Mouse (Mus musculus): ENCODE data around the gene Bpifa5.
"Not testable (repeated sequence)": the region's sequence is repeated elsewhere in the genome, so short reads cannot be mapped to it uniquely, and the experiment has no call there.

Bpifa5 gene

DNA sequence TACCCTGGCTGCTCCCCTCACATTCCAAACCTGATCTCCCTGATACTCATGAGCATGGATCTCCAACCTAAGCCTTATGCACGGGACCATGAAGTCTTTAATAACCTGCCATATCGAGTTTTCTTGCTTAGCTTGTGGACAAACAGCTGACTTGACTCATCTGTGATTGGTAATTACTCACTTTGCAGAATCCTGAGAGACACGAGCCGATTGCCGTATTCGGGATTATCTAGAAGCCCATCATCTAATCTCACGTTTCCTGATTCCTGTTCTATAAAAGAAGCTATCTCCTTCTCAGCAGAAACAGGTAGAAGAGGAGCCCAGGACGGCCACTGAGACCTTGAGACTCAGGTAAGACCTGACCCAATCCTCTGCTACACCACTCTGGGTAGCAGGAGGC, at the start of gene Bpifa5:
TSS of gene Bpifa5 (plus strand) at position 301 of the 400 bp plus-strand sequence.
- no peak for DNase-seq (ENCODE audit: low read depth, low spot score)

DNA sequence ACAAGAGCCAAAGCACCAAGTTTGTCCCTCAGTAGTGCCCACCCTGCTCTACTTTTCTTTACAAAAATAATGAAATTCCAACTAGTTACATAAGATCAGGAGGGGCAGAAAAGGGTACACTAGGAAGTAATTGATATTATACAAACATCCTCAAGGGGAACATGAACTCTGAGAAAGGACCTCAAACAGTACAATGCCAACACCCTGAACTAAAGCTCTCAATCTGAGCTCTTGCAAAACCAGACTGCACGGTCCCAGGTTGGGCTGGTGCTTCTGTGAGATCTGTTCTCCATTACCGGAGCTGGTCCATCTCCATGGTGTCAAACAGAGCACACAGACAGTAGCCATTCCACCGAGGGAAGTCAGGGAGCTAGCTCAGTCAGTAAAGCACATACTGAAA, 45.0 kb upstream of the Bpifa5 start:
- no peak for DNase-seq (ENCODE audit: low read depth, low spot score)

DNA sequence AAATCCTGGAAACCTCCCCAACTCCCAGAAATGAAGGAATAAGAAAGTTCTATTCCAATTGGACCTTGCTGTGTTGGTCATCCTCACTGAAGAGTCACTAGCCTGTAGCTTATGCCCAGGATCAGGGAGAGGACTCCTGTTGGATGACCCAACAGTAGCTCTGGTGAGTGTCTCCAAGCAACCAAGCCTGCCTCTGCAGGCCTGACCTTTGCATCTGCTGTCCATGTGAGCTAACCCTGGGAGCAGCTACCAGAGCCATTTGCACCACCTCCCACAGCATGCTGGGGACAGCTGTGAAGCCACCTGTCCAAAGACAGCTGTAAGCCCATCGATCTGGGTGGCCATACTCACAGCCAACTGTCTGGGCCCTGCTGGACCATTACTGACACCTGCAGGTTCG, 32.3 kb upstream of the Bpifa5 start, which contains the start of gene Bpifa3:
TSS of gene Bpifa3 (plus strand) at position 217 of the 400 bp plus-strand sequence.
- DNase-seq (ENCODE audit: low read depth, low spot score) = no peak

DNA sequence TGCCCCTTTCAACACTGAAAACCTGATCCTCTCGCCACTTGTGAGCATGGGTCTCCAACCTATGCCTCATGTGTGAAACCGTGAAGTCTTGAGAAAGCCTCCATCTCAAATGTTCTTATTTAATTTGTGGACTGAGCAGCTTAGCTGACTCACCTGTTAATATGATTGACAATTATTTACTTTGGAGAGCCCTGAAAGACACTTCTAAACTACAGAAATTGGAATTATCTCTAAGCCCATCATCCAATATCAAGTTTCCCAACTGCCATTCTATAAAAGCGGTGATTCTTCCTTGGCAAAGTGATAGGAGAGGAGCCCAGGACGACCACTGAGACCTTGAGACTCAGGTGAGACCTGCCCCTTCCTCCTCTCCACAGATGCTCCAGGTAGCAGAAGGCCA, 19.8 kb upstream of the Bpifa5 start, which contains the start of gene Bpifa1:
TSS of gene Bpifa1 (plus strand) at position 301 of the 400 bp plus-strand sequence.
- DNase-seq (ENCODE audit: low read depth, low spot score) = no peak

DNA sequence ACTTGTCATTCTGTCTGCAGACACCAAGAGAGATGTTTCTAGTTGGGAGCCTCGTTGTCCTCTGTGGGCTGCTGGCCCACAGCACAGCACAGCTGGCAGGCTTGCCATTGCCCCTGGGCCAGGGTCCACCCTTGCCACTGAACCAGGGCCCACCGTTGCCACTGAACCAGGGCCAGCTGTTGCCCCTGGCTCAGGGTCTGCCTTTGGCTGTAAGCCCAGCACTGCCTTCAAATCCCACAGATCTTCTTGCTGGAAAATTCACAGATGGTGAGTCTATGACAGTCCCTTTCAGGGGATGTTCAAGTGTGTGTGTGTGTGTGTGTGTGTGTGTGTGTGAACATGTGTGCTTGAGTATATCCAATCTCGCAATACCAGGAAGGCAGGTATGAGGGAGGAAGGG, 18.7 kb upstream of the Bpifa5 start:
- DNase-seq (ENCODE audit: low read depth, low spot score) = no peak

DNA sequence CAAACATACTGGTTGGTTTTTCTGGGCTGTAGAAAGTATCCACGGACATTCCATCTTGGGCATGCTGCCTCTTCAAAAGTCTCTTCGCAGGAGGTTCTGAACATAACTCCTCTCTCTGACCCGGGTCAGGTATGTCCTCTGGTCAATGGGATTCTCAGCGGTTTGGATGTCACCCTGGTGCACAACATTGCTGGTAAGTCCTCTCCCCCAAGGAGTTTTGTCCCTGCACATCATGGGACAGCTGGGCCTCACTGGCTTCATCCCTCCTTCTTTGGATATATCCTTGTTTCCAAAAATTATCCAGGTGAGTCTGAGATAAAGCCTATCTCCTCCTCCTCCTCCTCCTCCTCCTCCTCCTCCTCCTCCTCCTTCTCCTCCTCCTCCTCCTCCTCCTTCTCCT, 14.9 kb upstream of the Bpifa5 start:
- DNase-seq (ENCODE audit: low read depth, low spot score) = no peak

DNA sequence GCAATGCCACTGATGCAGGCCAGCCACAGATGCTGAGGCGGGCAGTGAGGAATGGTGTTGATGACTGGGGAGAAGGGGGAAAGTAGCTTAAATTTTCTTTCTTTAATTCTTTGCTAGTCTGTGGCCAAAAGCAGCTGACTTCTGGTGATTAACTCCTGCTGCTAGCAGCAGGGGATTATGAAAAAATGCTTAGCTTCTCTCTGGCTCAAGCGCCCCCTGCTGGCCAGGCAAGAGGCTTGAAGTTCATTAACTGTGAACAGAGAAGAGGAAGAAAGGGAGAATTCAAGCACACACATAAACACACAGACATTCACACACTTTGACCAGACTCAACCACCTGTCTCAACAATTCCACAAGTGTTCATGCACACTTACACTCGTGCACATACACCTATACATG, 4.0 kb upstream of the Bpifa5 start:
- DNase-seq (ENCODE audit: low read depth, low spot score) = peak; percentile 34

DNA sequence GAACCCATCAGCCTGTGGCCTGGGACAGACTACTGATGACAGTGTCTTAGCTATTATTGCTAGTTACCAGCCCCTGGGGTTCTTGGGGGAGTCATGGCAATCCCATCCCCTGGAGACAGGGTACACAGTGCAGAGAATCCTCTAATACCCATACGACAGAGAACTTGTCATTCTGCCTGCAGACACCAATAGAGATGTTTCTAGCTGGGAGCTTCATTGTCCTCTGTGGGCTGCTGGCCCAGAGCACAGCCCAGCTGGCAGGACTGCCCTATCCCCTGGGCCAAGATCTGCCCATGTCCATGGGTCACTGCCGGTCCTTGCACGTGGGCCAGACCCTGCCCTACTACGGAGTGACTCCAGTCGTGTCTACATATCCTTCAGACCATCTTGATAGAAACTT, 899 bp downstream of the Bpifa5 start:
- no peak for DNase-seq (ENCODE audit: low read depth, low spot score)

DNA sequence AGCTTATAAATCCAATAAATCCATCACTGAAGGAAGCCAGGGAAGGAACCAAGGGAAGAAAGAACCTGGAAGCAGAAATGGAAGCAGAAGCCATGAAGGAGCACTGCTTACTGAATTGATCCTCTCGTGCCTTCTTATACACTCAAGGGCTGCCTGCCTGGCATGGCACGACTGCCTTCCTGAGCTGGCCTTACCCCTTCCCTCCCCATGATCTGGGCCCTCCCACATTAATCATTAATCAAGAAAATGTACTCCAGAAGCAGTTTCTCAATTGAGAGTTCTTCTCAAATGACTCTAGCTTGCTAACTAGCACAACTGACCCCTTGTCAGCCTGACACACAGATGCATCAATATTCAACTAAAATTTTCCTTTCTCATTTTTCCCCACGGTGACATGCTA, 6.8 kb downstream of the Bpifa5 start:
- no peak for DNase-seq (ENCODE audit: low read depth, low spot score)

DNA sequence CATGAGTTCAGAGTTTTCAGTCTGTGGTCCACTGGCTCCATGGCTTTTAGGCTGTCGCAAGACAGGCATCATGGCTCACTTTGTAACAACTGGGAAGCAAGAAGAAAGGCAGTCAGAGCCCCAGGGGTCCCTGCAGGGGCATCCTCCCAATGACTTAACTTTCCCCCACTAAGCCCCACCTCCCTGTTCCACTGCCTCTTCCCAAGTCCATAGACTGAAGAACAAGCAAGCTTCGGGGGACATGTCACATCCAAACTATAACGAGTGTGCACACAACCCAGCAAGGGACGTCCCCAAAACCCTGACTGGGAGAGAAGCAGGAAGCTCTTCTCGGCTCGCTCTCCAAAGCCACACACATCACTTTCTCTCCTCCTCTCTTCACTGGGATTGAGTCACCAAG, 9.2 kb downstream of the Bpifa5 start:
- DNase-seq (ENCODE audit: low read depth, low spot score) = no peak

DNA sequence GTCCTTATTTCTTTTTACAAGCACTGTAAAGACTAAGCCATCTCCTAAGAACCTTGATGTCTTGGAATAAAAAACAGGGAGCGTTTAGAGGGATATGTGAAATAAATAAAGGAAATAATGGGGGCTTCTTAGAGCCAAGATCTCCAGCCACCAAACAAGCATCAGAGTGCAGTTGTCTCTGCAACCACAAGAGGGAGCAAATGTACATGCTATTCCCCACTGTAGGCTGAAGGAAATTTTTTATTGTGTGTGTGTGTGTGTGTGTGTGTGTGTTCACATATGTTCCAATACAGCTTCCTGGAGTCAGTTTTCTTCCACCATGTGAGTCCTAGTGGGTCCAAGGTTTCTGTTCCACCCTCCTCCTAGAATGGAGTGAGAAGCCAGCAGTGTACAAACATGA, 10.9 kb downstream of the Bpifa5 start:
- no peak for DNase-seq (ENCODE audit: low read depth, low spot score)

DNA sequence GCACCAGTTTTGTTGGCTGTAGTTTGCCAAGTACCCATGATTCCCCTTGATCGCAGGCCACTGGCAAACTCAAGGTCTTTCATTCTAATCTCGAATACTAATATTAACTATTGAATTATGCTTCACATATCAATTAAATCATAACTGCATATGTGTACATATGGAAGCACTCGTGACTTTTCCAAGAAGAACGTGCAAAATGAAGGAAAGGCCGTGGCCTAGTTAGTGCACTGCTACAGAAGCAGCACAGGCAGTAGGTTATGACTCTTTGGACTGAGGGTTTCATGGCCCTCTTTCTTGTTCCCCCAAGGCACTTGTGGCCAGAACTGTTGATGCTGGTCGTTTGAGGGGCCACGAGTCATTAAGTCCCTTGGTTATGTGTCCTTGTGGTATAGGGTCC, 19.5 kb downstream of the Bpifa5 start:
- not testable (repeated sequence) for DNase-seq (ENCODE audit: low read depth, low spot score)

DNA sequence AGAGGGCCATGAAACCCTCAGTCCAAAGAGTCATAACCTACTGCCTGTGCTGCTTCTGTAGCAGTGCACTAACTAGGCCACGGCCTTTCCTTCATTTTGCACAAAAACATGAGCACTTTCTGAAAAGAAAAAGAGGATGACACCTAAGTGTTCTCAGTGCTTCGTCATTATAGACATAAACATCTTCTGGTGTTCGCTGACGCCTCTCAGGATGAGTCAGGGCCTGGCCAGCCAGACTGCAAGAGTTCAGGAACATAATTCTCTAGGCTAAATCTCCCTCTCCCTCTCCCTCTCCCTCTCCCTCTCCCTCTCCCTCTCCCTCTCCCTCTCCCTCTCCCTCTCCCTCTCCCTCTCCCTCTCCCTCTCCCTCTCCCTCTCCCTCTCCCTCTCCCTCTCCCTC, 20.7 kb downstream of the Bpifa5 start:
- DNase-seq (ENCODE audit: low read depth, low spot score) = not testable (repeated sequence)

DNA sequence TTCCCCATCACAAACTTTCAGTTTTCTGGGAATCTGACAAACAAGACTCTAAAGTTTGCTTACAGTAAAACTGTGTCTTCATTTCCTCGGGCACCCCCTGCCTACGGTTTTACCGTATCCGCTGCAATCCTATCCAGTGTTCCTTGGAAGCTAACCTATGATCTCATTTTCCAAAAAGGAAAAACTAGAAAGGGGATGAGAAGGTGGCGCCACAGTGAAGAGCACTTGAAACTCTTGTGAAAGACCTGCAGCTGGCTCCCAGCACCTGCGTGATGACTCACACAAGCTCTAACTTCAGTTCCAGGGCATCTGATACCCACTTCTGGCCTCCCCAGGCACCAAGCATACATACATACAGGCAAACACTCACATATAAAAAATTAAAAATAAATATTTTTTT, 22.9 kb downstream of the Bpifa5 start:
- no peak for DNase-seq (ENCODE audit: low read depth, low spot score)

DNA sequence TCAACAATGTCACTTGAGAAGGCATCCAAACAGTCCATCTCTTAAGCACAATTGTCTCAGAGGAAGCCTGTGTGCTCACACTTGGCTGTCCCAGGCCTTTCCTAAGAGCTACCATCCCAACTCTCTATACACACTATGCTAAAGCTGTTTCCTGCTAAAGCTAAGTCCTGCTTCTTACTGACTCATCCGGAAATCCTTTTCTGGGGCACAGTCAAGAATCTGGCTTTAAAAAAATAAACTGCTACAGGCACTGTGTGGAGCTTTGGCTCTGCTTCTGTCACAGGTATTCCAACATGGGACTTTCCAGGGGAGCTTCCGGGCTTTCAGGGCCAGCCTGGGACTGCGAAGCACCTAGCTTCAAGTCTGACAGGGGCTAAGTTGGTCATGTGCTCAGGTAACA, 23.3 kb downstream of the Bpifa5 start:
- no peak for DNase-seq (ENCODE audit: low read depth, low spot score)

DNA sequence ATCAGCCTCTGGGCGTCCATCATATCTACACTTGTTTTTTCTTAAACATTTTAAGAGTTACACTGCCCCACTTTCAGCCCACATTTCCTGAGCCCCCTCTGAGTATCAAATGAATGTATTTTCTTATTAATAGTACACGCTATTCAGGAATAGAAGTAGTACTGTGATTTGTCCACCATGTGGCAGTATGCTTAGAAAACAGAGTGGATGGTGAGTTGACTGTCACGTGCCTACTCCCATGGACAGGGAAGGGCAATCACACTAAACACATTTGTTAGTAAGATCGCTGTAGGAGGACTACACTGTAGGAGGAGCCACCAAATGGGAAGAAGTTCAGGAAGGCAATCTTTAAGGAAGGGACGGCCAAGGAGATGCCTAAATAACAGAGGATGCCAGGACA, 25.1 kb downstream of the Bpifa5 start:
- no peak for DNase-seq (ENCODE audit: low read depth, low spot score)

DNA sequence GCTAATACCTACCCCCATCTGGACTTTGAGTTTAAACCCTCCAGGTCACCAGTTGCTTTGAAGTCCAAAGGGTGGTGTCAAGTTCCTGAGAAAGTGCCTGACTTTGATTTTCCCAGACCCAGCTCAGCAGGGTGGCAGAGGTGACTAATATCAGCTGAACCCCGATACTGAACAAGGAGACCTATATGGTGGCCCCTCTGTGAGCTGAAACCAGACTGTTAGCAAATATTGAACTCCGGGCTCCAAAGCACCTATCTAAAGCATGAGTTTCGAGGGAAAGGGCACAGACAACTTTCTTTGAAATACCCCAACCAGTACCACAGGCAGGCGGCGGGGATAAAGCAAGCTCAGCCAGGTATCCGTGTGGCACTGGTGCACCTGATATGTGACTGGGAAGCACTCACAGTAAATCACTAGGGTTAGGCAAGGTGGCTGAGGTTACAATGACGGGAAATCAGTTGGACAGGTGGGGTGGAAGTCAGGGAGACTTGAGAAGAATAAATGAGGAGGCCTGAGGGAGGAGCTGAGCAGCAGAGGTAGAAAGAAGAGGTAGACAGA, 27.5 kb downstream of the Bpifa5 start:
- DNase-seq (ENCODE audit: low read depth, low spot score) = no peak

DNA sequence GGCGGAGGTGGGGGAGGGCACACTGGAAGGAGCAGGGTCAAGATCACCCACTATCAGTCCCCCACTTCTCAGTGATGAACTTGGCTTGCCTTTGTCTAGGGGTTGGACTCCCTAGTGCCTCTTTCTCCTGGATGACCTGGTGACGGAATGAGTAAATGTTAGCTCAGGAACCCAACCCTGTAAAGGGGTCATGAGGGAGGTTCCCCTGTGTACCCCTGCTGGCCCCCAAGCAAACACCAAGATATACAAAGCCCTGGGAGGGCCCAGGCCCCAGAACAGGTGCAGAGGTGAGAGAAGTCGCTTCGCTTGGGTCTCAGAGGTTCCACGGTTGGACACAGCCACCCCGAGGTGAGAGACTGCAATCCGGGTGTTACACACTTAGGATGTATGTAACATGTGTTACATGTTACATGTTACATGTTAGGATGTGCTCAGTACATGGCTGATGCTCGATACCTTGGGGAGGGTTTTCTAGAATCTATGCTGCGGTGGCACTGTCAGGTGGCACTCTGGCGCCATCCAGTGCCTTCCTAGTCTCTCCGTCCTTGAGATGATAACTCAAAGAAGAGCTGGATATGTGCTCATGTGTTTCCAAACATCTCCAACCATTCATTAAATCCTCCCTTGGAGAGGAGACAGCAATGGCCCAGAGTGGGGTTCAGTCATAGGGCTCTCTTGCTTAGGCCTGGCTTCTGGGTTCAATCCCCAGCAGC, 28.3 kb downstream of the Bpifa5 start, which contains the start of gene Bpifb1:
TSS of gene Bpifb1 (plus strand) at position 273 of the 713 bp plus-strand sequence.
- no peak for DNase-seq (ENCODE audit: low read depth, low spot score)

DNA sequence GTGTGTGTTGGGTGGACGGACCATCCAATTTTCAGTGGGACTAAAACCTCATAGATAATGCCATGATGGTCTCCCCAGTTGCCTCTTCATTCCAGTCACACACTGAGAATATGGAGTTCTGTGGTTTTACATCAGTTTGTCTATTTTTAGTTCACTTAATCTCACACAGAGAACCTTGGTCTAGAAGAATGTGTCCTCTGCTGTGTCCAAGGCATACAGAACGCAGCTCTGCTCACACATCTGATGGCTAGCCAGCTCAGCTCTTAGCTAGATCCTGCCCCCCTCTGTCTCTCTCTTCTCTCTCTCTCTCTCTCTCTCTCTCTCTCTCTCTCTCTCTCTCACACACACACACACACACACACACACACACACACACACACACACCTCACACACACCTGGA, 29.7 kb downstream of the Bpifa5 start:
- no peak for DNase-seq (ENCODE audit: low read depth, low spot score)

DNA sequence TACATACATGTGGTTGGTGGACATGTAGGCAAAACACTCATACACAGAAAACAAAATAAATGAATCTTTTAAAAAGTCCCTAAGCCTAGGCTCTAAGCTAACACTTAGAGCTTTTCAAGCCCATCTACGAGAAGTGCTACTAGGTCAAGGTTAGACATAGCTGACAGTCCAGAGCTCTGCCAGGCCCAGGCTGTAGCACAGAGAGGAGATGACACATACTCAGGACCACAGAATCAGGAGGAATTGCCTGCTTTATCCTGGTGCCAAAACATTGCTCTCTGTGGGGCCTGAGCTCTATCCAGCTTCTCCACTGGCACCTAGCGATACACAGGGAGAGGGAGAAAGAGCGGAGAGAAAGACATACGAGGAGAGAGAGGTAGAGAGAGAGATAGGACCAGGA, 30.7 kb downstream of the Bpifa5 start:
- DNase-seq (ENCODE audit: low read depth, low spot score) = no peak

DNA sequence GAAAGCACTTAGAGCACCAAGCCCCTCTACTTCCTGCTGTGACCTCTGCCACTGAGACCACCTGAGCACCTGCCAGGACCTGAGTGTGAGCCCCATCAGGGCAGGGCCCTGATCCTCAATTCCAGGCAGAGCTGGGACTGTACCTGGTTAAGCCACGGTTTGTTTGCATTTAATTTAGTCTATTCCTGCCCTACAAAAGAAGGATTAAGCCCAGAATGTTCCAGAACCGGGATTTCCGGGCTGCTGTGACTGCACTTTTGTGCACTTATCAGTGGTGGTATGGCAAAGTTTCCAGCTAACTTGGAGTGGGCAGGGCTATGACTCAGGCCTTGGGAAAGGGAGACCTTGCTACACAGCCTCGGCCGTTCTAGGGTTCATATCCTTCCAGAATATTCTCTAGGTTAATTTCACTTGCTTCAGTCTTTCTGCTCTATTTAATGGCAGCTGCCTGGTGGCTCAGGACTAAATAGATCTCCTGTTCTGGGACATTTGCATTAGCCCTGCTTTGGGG, 31.6 kb downstream of the Bpifa5 start:
- no peak for DNase-seq (ENCODE audit: low read depth, low spot score)

DNA sequence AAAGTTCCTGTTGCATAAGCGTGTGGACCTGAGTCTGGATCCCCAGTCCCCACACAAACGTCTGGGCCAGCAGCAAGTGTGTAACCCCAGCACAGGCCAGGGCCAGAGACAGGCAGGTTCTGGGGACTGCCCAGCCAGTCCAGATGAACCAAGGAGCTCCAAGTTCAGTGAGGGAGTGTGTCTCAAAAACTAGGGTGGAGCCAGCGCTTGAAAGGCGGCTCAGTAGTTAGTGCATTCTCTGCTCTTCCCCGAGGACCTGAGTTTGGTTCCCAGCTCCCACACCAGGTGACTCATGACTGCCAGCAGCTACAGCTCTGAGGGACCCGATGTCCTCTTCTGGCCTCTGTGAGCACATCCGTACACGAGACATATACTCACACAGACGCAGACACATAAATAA, 34.6 kb downstream of the Bpifa5 start:
- no peak for DNase-seq (ENCODE audit: low read depth, low spot score)

DNA sequence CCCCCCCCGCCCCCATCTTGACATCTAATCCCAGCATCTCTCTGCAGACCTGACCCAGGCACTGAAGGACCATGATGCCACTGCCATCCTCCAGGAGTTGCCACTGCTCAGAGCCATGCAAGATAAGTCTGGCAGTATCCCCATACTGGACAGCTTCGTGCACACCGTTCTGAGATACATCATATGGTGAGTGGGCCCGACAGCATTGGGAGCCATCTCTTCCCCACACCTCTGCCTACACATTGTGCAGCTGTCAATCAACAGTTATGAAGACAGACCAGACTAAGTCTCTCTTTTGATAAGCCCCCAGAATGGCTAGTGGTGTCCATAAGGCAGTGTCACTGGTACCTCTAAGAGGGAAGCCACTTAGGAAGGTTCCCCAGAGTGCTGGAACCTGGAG, 42.2 kb downstream of the Bpifa5 start:
- no peak for DNase-seq (ENCODE audit: low read depth, low spot score)

All from retina, adult 2 months (tissue).